Mouse (Mus musculus): Measurements from ENCODE around the gene Rbmx. TPM values are rescaled to one million over a fixed set of nuclear protein-coding genes. Genes with fewer than 3 reads are reported as not detected.

The Rbmx gene
- polyA plus RNA-seq, 1 experiment = 5.1 TPM

- H3K27ac ChIP-seq (ENCODE audit: control insufficient read depth, insufficient read depth, low read depth, low read length) = no peak overlapping the region
- no peak overlapping the region for H3K4me3 ChIP-seq (ENCODE audit: control insufficient read depth, low read depth, low read length)
- no peak for TF ChIP-seq POLR2A (IDR thresholded peaks at IDR 0.05; ENCODE audit: control insufficient read depth, low read depth, low read length)
- no peaks in the 10 kb centered on the region for H3K27me3 ChIP-seq (ENCODE audit: control insufficient read depth, insufficient read depth, low read length)
- no peaks in the 10 kb centered on the region for H3K4me1 ChIP-seq (ENCODE audit: control insufficient read depth, insufficient read depth, low read length)
- no peaks in the 10 kb centered on the region for H3K36me3 ChIP-seq (ENCODE audit: control insufficient read depth, insufficient read depth, low read length)
These were observed 11.9 kb downstream of the Rbmx start for GRCm38 (mm10) chrX:57380915-57381314.

- H3K4me1 ChIP-seq (ENCODE audit: control insufficient read depth, insufficient read depth, low read length) = no peaks in the 10 kb centered on the region
- H3K27ac ChIP-seq (ENCODE audit: control insufficient read depth, insufficient read depth, low read depth, low read length) = no peak overlapping the region
- H3K27me3 ChIP-seq (ENCODE audit: control insufficient read depth, insufficient read depth, low read length) = no peaks in the 10 kb centered on the region
- TF ChIP-seq POLR2A (IDR thresholded peaks at IDR 0.05; ENCODE audit: control insufficient read depth, low read depth, low read length) (no peak), CTCF (IDR thresholded peaks at IDR 0.05; ENCODE audit: control insufficient read depth, insufficient read depth, insufficient replicate concordance, low read depth, low read length) (no peak)
- no peak overlapping the region for H3K4me3 ChIP-seq (ENCODE audit: control insufficient read depth, low read depth, low read length)
- no peaks in the 10 kb centered on the region for H3K36me3 ChIP-seq (ENCODE audit: control insufficient read depth, insufficient read depth, low read length)
These were observed 14.3 kb downstream of the Rbmx start for GRCm38 (mm10) chrX:57378579-57378978.

DNA sequence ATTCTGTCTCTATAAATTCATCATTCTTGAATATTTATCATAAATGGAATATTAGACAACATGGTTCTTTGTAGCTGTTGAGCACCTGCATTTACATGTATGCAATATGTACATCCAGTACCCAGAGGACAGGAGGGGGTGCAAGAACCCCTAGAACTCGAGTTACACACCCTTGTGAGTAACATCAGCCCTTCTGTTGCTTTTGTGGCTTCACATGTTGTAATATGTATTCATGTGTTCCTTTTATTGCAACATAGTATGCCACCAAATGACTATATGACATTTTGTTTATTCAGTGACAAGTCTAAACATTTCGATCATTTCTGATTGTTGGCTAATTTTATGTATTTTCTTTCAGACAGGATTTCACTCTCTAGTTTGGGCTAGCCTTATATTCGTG is 15.7 kb downstream of the Rbmx start:
- TF ChIP-seq POLR2A (IDR thresholded peaks at IDR 0.05; ENCODE audit: control insufficient read depth, low read depth, low read length) = no peak
- no peak for TF ChIP-seq CTCF (IDR thresholded peaks at IDR 0.05; ENCODE audit: control insufficient read depth, insufficient read depth, insufficient replicate concordance, low read depth, low read length)
- H3K36me3 ChIP-seq (ENCODE audit: control insufficient read depth, insufficient read depth, low read length) = no peaks in the 10 kb centered on the region
- no peak overlapping the region for H3K4me3 ChIP-seq (ENCODE audit: control insufficient read depth, low read depth, low read length)
- H3K27me3 ChIP-seq (ENCODE audit: control insufficient read depth, insufficient read depth, low read length) = no peaks in the 10 kb centered on the region
- H3K27ac ChIP-seq (ENCODE audit: control insufficient read depth, insufficient read depth, low read depth, low read length) = no peak overlapping the region
- H3K4me1 ChIP-seq (ENCODE audit: control insufficient read depth, insufficient read depth, low read length) = no peaks in the 10 kb centered on the region

- no peak for TF ChIP-seq CTCF (IDR thresholded peaks at IDR 0.05; ENCODE audit: control insufficient read depth, insufficient read depth, insufficient replicate concordance, low read depth, low read length)
- no peak for TF ChIP-seq POLR2A (IDR thresholded peaks at IDR 0.05; ENCODE audit: control insufficient read depth, low read depth, low read length)
- H3K27ac ChIP-seq (ENCODE audit: control insufficient read depth, insufficient read depth, low read depth, low read length) = no peak overlapping the region
- no peaks in the 10 kb centered on the region for H3K36me3 ChIP-seq (ENCODE audit: control insufficient read depth, insufficient read depth, low read length)
- no peaks in the 10 kb centered on the region for H3K27me3 ChIP-seq (ENCODE audit: control insufficient read depth, insufficient read depth, low read length)
- no peaks in the 10 kb centered on the region for H3K4me1 ChIP-seq (ENCODE audit: control insufficient read depth, insufficient read depth, low read length)
- H3K4me3 ChIP-seq (ENCODE audit: control insufficient read depth, low read depth, low read length) = no peak overlapping the region
These were observed 18.8 kb downstream of the Rbmx start for GRCm38 (mm10) chrX:57374029-57374428.

DNA sequence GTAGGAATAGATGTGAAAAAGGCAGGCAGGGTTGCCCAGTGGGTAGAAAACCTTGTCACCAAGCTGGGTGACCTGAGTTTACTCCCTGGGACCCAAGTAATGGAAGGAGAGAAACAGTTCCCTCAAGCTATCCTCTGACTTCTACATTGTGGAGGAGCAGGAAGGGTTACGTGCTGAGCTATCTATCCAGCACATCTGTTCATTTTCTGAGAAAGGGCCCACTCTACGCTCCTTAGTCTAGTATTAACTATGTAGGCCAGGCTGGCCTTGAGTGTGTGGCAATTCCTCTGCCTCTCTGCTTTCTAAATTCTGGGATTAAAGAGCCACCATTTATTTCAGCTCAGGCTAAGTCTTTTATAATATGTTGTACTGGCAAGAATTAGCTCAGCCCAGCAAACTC is 19.3 kb downstream of the Rbmx start:
- Histone ChIP-seq H3K4me1 (ENCODE audit: control insufficient read depth, insufficient read depth, low read length) (no peaks in the 10 kb centered on the region), H3K36me3 (ENCODE audit: control insufficient read depth, insufficient read depth, low read length) (no peaks in the 10 kb centered on the region), H3K4me3 (ENCODE audit: control insufficient read depth, low read depth, low read length) (no peak overlapping the region), H3K27me3 (ENCODE audit: control insufficient read depth, insufficient read depth, low read length) (no peaks in the 10 kb centered on the region), H3K27ac (ENCODE audit: control insufficient read depth, insufficient read depth, low read depth, low read length) (no peak overlapping the region)
- no peak for TF ChIP-seq CTCF (IDR thresholded peaks at IDR 0.05; ENCODE audit: control insufficient read depth, insufficient read depth, insufficient replicate concordance, low read depth, low read length)
- no peak for TF ChIP-seq POLR2A (IDR thresholded peaks at IDR 0.05; ENCODE audit: control insufficient read depth, low read depth, low read length)

- TF ChIP-seq CTCF (IDR thresholded peaks at IDR 0.05; ENCODE audit: control insufficient read depth, insufficient read depth, insufficient replicate concordance, low read depth, low read length) = no peak
- TF ChIP-seq POLR2A (IDR thresholded peaks at IDR 0.05; ENCODE audit: control insufficient read depth, low read depth, low read length) = no peak
- H3K27me3 ChIP-seq (ENCODE audit: control insufficient read depth, insufficient read depth, low read length) = no peaks in the 10 kb centered on the region
- H3K4me1 ChIP-seq (ENCODE audit: control insufficient read depth, insufficient read depth, low read length) = no peaks in the 10 kb centered on the region
- no peaks in the 10 kb centered on the region for H3K36me3 ChIP-seq (ENCODE audit: control insufficient read depth, insufficient read depth, low read length)
- no peak overlapping the region for H3K27ac ChIP-seq (ENCODE audit: control insufficient read depth, insufficient read depth, low read depth, low read length)
- H3K4me3 ChIP-seq (ENCODE audit: control insufficient read depth, low read depth, low read length) = no peak overlapping the region
These were observed 19.9 kb downstream of the Rbmx start for GRCm38 (mm10) chrX:57372965-57373364.

- Histone ChIP-seq H3K27me3 (ENCODE audit: control insufficient read depth, insufficient read depth, low read length) (no peaks in the 10 kb centered on the region), H3K36me3 (ENCODE audit: control insufficient read depth, insufficient read depth, low read length) (no peaks in the 10 kb centered on the region), H3K4me1 (ENCODE audit: control insufficient read depth, insufficient read depth, low read length) (no peaks in the 10 kb centered on the region), H3K4me3 (ENCODE audit: control insufficient read depth, low read depth, low read length) (no peak overlapping the region), H3K27ac (ENCODE audit: control insufficient read depth, insufficient read depth, low read depth, low read length) (no peak overlapping the region)
- TF ChIP-seq CTCF (IDR thresholded peaks at IDR 0.05; ENCODE audit: control insufficient read depth, insufficient read depth, insufficient replicate concordance, low read depth, low read length) (no peak), POLR2A (IDR thresholded peaks at IDR 0.05; ENCODE audit: control insufficient read depth, low read depth, low read length) (no peak)
These were observed 27.8 kb downstream of the Rbmx start for GRCm38 (mm10) chrX:57364891-57365569.

GRCm38 (mm10) chrX:57359316-57359715 is 33.5 kb downstream of the Rbmx start:
- Histone ChIP-seq H3K27ac (ENCODE audit: control insufficient read depth, insufficient read depth, low read depth, low read length) (no peak overlapping the region), H3K4me1 (ENCODE audit: control insufficient read depth, insufficient read depth, low read length) (no peaks in the 10 kb centered on the region), H3K36me3 (ENCODE audit: control insufficient read depth, insufficient read depth, low read length) (no peaks in the 10 kb centered on the region), H3K27me3 (ENCODE audit: control insufficient read depth, insufficient read depth, low read length) (no peaks in the 10 kb centered on the region), H3K4me3 (ENCODE audit: control insufficient read depth, low read depth, low read length) (no peak overlapping the region)
- no peak for TF ChIP-seq CTCF (IDR thresholded peaks at IDR 0.05; ENCODE audit: control insufficient read depth, insufficient read depth, insufficient replicate concordance, low read depth, low read length)
- TF ChIP-seq POLR2A (IDR thresholded peaks at IDR 0.05; ENCODE audit: control insufficient read depth, low read depth, low read length) = no peak
